Mouse (Mus musculus) frontal cortex, postnatal 36 days (tissue): ENCODE results near the gene Nbr1.
"Not testable (repeated sequence)": the region's sequence is repeated elsewhere in the genome, so short reads cannot be mapped to it uniquely, and the experiment has no call there.

Source experiments
- DNase-seq, 2 experiments: peaks; one replicate each; pipeline ENCODE4 v3.0.0; 2022; ENCODE audit warnings: low spot score in 2 of 2

Gene Nbr1

DNA sequence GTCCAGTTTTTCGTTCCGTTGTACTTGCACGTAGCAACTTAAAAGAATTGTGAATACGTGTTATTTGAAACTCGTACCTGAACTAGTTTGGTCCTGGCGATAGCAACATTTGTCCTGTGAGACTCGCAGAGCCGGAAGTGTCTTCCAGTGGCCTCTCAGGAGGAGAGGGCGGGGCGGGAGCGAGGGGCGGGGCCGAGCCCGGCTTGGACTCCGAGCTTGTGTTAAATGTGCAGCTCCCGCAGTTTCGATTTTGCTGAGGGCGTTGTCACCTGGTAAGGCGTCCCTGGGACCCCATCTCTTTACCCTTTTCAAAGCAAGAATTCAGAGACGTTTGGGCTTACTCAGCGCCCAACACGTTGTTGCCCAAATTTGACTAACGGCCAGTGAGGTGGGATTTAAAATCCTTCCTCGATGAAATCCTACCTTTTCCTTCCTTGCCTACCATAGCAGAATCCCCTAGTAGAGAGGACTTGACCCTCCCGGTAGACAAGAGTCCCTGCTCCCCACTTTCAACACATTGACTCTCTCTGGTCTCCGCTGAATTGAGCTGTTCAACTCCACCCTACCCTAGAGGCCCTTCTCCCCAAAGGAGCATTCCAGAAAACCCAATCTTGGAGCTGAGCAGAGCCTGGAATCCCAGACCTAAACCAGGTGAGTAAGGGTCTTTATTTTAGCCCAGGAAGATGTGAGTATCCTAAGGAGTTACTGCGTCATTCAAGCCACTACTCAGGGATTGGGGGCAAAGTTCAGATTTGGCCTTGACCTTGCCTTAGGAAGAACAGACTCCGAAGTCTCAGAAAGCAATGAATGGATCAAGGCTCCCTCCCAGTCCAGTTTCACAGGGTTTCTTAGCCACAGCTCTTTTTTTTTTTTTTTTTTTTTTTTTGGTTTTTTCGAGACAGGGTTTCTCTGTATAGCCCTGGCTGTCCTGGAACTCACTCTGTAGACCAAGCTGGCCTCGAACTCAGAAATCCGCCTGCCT, 30.4 kb downstream of the Nbr1 start, which contains the start of gene Tmem106a:
Gene Tmem106a, plus strand, starts transcription at position 189 of the 982 bp plus-strand sequence.
- DNase-seq = no peak

GRCm38 (mm10) chr11:101583205-101583604, 31.3 kb downstream of the Nbr1 start:
- no peak for DNase-seq

DNA sequence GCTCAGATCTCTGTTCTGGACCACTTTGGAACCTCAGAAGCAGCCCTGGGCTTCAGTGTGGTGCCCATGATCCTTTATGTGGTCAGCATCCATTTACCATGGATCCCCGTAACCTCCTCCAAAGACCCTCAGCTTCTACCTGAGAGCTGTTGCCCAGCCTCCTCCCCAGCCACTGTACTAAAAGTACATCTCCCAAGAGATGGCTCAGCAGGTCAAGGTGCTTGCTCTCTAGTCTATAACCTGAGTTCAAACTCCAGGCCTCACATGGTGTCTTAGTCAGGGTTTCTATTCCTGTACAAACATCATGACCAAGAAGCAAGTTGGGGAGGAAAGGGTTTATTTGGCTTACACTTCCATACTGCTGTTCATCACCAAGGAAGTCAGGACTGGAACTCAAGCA, 33.1 kb downstream of the Nbr1 start:
- not testable (repeated sequence) for DNase-seq

DNA sequence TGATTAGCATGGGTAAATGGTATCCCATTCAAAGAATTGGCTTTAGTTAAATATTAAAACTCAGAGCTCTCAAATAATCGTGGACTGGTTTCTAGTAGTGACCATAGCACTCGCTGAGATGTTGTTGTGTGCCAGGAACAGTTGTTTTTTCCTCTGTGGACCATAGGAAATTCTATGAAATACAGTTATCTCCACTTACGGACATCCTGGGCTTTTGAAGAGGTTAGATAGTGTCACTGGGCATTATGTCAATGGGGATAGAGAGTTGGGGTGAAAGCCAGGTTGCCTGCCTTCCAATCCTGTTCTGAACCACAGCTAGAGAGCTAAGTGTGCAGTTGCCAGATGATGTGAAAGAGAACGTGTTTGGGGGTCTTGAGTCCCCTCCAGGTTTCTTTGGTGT, 33.9 kb downstream of the Nbr1 start:
- DNase-seq = no peak

DNA sequence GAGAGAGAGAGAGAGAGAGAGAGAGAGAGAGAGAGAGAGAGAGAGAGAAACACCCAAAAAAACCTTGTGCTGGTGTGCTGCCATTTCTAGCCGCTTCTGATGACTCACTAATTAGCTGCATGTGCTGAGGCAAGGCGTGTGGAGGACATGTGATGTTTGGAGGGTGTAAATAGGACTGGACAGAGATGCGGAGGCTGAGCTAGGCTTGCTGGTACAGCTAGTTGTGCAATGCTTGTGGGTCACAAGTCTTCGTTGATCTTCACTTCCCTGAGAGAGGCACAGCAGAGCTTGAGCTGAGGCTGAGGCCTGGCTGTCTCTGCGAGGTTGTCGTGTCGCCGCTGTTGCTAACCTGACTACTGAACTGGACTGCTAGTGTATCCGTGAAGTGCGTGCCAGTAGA, 35.7 kb downstream of the Nbr1 start:
- peak; percentile 61 to 80 for DNase-seq

DNA sequence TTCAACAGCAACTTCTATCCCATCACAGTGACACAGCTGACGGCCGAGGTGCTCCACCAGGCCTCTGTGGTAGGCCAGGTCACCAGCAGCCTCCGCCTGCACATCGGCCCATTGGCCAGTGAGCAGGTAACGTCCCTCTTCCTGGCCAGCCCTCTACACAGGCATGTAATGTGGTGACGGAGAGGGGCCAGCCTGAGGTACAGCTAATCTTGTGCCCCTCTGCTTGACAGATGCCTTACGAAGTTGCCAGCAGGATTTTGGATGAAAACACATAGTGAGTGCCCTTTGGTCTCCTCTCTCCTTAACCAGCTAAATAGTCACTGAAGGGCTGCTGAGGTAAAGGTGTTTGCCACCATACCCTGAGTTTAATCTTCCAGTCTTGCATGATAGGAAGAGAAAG, 36.9 kb downstream of the Nbr1 start:
- no peak for DNase-seq

- peak; percentile 13 to 57 for DNase-seq
Measured at GRCm38 (mm10) chr11:101589444-101589843, 37.5 kb downstream of the Nbr1 start.

DNA sequence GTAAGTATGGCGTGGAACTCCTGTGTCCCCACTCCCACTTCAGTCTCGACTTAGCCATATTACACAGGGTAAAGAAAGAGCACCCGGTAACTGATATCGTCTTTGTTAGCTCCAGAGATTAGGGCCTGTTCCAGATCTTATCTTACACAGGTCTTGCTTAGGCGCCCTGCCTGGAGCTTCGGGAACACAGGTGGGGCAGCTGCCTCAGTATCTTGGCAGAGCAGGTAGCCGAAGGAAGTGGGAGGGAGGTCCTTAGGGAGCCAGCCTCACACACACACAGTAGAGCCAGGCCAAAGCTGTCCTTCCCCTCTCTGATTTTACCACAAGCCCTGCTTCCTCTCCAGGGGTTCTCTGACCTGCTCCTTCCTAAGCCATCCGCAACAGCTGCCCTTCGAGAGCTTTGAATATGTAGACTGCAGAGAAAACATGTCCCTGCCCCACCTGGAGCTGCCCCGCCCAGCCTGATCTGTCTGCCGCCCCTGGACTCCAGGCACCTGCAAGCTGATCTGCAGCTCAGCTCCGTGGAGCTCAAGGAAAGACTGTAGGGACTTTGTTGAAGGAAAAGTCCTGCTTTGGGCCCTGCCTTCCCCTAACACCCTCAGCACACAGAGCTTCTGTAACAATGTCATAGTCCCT, 38.2 kb downstream of the Nbr1 start:
- DNase-seq = no peak

DNA sequence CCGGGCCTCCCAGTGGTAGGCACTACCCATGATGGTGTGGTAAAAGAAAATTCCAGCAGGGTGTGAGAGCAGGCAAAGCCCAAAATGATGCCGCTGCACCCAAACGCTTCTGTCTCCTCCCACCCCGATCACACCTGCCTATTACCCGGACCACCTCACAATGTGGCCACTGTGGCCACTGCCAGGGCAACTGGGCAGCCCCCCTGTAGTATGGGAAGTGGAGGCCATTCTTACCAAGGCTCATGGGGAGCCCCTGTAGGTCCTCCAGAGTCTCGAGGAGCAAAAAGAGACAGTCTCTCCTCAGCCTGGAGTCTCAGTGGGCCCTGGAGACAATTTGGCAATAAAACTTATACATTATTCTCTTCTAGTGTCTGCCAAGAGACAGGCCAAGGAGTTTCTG, 47.2 kb downstream of the Nbr1 start, which contains the start of gene Gm11634:
Gene Gm11634, minus strand, starts transcription at position 101 of the 400 bp plus-strand sequence.
- no peak for DNase-seq

- DNase-seq = no peak
Measured at GRCm38 (mm10) chr11:101602491-101602890, 50.5 kb downstream of the Nbr1 start.

DNA sequence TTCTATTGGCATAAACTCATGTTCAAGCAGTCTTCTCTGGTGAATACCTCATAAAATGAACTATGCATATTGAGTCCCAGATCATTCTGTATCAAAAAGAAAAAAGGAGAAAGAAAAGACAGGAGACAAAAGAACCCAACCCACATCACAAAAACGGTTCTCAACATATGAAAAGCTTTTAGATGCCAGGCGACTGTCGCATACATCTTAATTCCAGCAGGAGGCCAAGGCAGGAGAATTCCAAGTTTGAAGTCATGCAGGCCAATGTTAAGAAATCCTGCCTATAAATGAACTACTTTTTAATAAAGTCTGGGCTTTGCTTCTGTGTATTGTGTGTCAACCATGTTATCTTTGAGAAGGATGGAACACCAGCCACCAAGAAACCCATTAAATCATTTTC, 52.2 kb downstream of the Nbr1 start:
- no peak for DNase-seq

GRCm38 (mm10) chr11:101604531-101605453, 52.8 kb downstream of the Nbr1 start:
- peak in 1 of 2 experiments; percentile 29 for DNase-seq

DNA sequence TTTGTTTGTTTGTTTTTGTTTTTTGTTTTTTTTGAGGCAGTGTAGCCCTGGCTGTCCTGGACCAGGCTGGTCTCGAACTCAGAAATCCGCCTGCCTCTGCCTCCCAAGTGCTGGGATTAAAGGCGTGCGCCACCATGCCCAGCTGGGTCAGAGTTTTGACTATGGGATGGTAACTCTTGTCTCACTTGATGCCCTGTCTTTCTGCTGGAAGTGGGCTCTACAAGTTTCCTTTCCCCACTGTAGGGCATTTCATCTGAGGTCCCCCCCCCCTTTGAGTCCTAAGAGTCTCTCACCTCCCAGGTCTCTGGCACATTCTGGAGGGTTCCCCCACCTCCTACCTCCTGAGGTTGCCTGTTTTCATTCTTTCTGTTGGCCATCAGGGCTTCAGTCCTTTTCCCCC, 55.2 kb downstream of the Nbr1 start:
- not testable (repeated sequence) for DNase-seq

DNA sequence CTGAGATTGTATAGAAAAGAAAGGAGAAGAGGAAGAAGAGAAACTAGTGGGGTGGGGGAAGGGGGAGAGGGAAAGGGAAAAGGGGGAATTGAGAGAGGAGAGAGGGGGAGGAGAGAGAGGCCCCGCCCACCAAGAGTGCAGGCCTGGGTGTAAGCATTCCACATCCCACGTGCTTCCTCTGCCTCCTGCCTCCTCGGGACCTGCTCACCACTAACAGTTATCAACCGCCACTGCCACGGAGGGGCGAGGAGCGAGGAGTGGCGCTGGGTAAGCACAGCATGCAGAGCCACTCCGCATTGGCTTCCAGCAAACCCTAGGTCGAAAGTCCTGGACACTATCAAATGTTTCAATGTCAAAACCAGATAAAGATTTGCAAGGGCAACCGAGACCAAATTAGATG, 58.5 kb downstream of the Nbr1 start:
- DNase-seq = no peak

GRCm38 (mm10) chr11:101613596-101613995, 61.6 kb downstream of the Nbr1 start:
- DNase-seq = no peak

DNA sequence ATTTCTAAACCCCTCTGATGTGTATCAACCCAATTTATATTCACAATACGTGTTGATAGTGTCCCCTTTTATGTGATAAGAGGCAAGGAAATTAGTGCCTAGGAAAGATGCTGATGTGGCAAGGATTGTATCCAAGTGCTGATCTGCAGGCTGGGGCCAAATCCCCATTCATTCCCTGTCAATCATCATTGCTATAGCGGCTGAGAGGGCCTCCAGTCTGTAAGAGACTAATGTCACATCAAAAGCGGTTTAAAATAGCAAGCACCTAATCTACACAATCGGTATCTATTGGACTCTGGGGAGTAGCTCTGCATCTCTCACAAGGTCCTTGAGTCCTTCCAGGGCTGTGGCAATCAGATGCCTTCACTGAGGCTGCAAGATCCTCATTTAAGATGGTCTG, 62.2 kb downstream of the Nbr1 start:
- DNase-seq = no peak

GRCm38 (mm10) chr11:101615380-101615779, 63.4 kb downstream of the Nbr1 start:
- DNase-seq = no peak

- DNase-seq = no peak
Measured at GRCm38 (mm10) chr11:101616104-101616503, 64.2 kb downstream of the Nbr1 start.

GRCm38 (mm10) chr11:101616948-101617767, 65.2 kb downstream of the Nbr1 start:
- no peak for DNase-seq

DNA sequence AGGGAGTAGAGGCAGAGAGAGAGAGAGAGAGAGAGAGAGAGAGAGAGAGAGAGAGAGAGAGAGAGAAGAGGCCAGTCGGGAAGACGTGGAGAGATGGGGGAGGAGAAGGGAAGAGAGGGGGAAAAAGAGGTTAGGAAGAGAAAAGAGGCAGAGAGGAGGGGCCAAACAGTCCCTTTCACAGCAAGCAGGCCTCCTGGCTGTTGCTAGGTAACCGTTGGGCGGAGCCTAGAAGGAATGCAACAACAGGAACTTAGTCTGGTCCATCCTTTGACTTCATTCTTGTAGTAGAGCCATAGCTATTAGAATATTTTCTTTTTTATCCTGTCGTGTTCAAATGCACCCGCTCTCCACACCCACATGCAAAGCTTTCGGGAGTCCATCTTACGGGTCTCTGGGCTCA, 65.9 kb downstream of the Nbr1 start:
- peak in 1 of 2 experiments; percentile 7 for DNase-seq

GRCm38 (mm10) chr11:101618596-101618995, 66.6 kb downstream of the Nbr1 start:
- DNase-seq = no peak
